Mouse (Mus musculus): Measurements from ENCODE around the gene Slc22a23. TPM values are rescaled to one million over a fixed set of nuclear protein-coding genes. Genes with fewer than 3 reads are reported as not detected.

Gene Slc22a23
- total RNA-seq, 2 experiments from 2014 or later: 96.1 to 177 TPM

DNA sequence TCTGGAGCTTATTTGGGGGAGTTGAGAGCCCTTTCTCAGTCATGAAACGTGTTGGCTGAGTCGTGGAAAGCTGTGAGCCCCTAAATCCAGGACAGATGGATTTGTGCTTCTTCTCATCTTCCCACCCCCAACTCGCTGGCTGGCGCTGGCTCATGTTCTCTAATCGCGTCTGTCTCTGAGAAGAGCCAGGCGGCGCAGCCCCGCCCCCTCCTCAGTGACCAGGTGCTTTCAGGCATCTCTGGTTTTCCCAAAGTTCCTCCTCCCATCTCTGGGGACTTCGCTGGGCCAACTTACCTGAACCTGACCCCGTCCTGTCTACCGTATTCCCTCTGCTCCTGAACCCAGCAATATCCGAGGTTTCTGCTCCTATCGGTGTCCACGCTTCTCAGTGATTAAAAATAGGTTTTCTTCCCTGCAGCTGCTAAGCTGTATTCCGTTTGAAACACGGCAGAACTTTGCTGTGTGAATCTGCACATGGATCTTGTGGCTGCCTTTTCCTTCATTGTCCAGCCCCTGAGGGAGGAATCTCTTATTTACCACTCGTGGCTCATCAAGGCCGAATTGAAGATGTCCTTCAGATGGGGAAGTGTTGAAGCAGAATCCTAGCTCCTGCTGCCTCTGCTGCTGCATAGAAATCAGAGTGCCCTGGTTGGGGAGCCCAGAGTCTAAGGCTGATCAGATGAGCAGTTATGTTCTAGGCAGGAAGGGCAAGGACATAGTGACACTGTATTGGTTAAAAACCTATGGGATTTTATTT, 194.5 kb downstream of the Slc22a23 start:
- ATAC-seq (replicated peaks; ENCODE audit: low FRiP score, poor library complexity, severe bottlenecking): no peak

DNA sequence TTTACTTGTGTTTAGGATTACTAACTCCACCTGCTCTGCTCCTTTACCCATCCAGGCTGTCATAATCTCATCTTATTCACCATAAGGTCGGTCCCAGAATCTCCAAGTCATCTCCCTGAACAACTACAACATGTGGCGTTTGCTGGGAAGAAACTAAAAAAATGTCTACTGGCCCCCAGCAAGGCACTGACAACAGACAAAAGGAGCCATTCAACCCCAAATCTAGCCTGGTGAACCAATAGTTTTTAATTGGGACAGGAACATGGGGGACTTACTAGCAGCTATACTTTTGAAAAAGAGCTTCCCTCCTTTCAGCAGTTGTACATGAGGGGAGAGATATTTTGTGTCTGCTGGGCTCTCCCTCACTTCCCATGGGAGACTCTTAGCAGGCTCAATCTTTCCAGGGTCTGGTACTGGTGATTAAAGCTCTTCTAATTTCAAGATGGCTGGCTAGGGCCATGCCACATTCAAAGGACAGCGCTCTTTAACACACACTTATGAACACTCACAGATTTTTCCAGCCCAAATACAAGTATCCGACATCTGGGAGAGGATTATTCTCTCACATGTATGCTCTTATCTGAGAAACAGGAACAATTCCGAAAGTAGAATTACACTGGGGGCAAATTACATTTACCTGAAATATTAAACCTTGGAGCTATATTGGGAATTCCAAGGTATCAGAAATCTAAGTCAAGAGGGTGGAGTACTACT, 195.4 kb downstream of the Slc22a23 start:
- ATAC-seq (replicated peaks; ENCODE audit: low FRiP score, poor library complexity, severe bottlenecking): no peak

DNA sequence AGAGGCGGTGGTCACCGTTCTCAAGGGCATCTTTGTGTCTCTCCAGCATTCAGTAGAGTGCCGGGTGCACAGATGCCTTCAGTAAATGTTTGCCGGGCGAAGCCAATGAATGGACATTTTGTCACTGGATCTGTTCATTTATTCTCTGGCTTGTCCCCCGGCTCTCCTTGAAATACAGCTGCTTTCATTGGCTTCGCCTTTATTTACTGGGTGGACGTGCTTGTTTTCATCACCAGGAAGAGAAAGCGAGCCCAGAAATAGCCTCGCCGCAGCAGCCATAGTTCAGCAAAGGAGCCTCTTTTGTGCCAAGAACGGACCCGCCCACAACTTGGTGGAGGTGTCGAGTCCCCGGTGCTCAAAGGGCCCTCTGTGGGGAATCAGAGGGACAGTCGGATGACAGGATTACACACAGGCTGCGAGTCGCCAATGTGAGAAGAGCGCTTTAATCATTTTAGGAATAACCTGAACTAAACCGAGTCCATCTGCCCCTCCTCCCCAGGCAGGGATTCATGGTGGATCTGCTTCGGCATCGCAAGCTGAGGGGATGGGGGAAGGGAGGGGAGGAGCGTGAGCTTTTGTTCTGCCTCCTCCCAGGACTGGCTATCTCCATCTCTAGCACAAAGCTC, 196.1 kb downstream of the Slc22a23 start:
- no peak for ATAC-seq (replicated peaks; ENCODE audit: low FRiP score, poor library complexity, severe bottlenecking)

DNA sequence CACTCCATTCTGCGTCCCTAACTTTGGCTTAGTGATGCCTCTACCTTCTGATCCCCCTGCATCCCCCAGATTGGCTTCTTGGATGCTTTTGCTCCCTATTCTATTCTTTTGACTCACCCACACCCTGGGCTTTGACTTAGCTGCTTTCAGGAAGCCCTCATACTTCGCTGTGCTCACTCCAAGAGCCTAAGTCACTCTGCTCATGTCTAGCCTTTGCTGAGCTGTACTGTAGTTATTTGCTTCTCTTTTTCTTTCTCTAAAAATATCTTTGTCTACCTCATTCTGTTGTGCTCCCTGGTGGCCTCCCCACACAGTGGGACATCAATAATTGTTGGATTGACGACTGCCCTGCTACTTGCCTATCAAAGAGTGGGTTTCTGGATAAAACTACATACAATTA, 196.8 kb downstream of the Slc22a23 start:
- no peak for ATAC-seq (replicated peaks; ENCODE audit: low FRiP score, poor library complexity, severe bottlenecking)

DNA sequence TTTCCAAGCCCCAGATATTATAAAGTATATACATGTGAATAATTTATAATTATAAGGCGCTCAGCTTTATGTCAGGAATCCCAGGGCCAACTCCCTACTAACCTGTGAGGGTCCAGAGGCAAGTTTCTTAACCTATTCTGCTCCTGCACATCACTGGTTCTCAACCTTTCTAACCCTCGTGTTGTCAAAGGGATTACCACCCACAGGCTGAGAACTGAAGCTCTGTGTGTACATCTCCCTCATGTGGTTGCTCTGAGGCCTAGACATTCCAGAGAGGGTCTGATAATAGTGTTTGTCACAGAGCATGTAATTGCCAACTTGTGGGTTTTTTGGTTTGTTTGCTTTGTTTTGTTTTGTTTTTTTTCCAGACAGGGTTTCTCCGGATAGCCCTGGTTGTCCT, 198.1 kb downstream of the Slc22a23 start:
- ATAC-seq (replicated peaks; ENCODE audit: low FRiP score, poor library complexity, severe bottlenecking): no peak

DNA sequence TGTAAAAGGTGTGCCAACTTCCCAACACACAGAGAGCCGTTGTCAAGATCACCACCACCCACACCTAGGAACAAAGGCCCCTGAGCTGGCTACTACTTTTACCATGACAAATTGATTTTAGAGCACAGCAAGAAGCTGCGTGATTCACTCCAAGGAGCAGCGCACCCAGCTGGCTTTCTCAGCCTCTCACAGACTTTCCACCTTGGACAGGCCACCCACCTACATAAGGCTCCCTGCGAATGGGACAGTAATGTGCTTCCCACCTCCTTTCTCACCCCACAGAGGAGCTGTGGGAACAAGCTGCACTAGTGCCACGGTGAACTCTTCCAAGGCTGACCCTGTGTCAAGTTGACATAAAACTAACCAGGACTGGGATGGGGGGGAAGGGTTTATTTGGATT, 201.6 kb downstream of the Slc22a23 start:
- ATAC-seq (replicated peaks; ENCODE audit: low FRiP score, poor library complexity, severe bottlenecking): no peak

DNA sequence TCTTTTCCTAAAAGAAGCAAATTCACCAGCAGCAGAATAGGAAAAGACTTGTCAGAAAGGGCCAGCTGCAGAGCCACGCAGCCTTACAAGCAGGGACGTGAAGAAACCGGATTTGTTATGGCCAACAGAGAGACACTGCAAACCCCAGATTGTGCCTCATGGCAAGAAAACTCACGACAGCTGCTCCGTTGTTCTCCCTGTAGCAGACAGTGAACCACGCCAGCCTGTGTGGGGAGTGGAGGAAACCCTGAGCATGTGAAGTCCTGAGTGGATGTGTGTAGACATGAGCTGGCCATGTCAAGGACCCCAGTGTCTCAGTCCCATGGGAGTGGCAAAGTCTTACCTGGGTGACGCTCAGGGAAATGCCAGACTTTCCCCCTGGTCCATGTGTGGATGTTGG, 208.4 kb downstream of the Slc22a23 start:
- no peak for ATAC-seq (replicated peaks; ENCODE audit: low FRiP score, poor library complexity, severe bottlenecking)

DNA sequence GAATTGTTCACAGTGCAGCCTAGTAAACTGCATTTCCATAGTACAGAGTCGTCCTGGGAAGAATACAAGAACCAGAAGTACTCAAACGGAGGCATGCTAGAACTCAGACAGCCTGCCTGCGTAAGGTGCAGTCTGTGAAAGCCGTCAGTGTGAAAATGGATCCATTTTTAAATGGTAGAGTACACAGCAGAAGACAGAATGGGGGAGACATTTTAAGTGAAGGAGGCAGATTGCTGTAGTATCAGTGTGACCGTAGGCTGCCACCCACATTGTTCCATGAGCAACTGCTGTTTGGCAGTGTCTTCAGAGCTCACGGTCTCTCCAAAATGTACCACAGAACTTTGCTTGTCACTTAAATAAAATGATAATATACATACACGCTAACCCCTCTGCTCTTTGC, 210.7 kb downstream of the Slc22a23 start:
- no peak for ATAC-seq (replicated peaks; ENCODE audit: low FRiP score, poor library complexity, severe bottlenecking)

DNA sequence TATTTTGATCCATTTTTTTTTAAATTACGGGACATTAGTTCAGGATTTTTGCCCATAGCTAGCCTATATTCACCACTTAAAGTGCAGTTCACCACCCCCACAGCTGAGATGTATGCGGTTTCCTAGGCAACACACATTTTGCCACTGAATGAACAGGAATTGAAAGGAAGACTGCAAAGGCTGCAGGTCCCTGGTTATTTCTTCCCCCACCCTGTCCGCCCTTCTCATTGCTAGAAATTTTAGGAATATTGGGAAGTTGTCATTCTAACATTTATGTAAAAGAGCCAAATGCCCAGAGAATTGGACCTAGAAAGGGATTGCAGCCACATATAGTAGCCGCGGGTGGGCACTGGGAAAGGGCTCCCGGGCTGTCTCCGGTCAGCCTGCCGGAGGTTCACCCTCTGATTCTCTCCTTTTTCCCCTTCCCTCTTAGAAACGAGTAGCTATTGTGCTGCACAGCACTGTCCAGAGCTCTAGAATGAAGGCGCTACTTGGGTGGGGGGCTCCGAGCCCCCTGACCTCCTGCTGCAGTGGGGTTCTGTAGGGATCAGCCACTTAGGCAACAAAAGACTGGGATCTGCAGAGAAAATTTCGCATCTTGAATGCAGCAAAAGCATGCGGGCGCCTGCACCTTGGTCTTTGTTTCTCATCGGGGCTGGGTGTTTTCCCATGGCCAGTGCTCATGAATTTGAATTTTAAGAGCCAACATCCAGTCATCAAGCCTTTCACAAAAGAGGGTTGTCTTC, 211.5 kb downstream of the Slc22a23 start:
- no peak for ATAC-seq (replicated peaks; ENCODE audit: low FRiP score, poor library complexity, severe bottlenecking)

DNA sequence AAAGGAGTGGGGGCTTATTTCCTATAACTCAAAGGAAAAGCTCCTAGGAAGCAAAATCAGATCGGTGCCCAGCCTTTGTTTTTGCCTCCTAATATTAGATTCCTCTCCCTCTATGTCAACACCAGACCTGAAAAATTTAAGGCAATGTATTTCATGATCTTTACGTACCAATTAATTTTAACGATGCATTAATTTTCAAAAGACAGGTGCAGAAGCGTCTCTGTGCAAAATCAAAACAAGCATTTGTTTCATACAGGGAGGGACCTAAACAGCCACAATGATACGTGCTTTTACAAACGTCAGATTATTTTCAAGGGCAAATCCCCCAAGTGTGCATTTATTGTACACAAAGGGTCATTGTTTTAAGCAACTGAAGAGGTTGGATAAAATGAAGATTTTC, 212.1 kb downstream of the Slc22a23 start:
- ATAC-seq (replicated peaks; ENCODE audit: low FRiP score, poor library complexity, severe bottlenecking): no peak

DNA sequence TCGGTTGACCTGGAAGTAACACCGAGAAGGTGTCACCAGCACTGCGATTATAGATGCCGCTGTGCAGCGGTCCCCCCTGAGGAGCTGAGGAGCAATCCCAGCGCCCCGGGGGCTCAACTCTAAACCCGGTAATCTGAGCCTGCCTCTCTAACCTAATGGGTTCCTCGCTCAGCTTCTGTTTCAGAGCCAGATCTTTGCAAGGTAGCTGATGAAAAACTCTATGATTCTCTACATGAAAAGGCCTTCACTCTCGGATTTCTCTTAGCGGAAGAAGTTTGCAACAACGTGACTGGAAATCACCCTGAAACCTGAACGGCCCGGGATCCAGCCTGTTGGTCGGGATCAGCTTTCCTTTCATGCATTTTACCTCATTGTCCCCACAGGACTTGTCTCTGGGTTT, 212.7 kb downstream of the Slc22a23 start:
- no peak for ATAC-seq (replicated peaks; ENCODE audit: low FRiP score, poor library complexity, severe bottlenecking)

DNA sequence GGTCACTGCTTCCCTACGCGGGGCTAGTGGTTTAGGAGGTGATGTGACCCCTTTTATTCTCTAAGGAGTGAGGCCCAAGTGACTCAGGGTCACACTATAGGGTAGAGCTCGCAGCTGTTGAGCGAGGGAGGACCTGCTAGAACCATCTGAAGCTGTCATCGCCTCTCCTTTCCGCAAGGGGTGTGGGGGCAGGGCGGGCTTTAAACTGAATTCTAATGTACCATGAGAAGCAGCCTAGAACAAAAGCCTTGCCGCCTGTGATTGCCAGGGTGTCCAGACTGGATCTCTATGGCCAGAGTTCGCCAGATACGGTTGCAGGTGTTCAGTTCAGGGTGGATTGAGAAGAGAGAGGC, 213.3 kb downstream of the Slc22a23 start:
- ATAC-seq (replicated peaks; ENCODE audit: low FRiP score, poor library complexity, severe bottlenecking): no peak

DNA sequence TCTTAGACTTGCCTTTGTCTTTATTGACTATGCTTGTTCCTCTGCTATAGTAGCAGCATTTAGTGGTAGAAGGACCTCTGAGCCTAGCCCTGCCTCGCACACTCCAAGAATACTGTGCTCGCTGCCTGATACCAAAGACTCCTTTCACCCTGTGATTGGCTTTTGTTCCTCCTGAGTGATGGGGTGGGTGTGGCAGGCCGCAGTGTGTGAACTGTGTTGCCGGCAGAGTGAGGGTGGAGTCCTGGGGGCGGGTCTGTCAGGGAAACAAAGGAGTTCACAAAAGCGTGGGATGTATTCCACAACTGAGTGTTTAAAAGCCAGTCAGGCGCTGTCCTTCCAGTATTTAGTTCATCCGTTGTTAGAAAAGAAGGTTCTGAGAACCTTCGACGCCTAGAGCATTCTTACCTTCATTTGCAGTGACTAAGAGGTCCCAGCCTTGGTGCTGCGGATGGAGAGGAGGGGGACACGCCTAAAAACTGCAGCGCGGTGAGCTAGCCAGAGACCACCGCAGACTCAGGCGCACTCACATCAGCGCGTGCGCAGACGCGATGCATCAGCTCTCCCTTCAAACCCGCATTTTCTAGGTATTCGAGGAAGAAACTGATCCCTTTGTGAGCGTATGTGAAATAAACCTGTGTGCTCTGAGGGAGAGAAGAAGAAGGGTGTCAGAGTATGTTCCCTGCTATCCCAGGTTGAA, 213.8 kb downstream of the Slc22a23 start:
- no peak for ATAC-seq (replicated peaks; ENCODE audit: low FRiP score, poor library complexity, severe bottlenecking)

DNA sequence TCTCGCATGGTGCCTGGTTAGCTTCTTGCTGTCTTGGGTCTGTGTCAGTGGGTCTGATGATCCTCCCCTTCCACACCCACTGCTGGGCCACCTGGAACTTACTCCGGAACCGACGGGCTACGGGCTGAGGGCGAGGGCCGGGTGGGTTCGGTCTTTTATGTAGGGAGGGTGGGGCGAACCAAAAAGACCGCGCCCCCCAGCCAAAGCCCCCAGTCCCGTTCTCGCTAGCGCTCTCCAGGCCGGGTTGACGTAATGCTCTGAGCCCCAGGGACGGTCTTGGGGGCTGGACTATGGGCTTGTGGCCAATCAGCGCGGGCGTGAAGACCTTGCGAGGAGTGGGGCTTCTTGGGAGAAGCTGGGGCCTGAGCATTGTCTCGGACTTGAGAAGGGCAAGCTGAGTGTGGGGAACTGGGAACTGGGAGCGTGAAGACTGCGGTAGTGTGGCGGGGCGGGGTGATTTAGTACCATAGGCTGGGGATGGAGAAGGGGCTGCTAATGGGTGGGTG, 214.7 kb downstream of the Slc22a23 start, which contains the start of gene Tubb2b:
Tubb2b (minus strand) TSS at position 241 of the 506 bp plus-strand sequence.
- ATAC-seq (replicated peaks; ENCODE audit: low FRiP score, poor library complexity, severe bottlenecking): no peak

DNA sequence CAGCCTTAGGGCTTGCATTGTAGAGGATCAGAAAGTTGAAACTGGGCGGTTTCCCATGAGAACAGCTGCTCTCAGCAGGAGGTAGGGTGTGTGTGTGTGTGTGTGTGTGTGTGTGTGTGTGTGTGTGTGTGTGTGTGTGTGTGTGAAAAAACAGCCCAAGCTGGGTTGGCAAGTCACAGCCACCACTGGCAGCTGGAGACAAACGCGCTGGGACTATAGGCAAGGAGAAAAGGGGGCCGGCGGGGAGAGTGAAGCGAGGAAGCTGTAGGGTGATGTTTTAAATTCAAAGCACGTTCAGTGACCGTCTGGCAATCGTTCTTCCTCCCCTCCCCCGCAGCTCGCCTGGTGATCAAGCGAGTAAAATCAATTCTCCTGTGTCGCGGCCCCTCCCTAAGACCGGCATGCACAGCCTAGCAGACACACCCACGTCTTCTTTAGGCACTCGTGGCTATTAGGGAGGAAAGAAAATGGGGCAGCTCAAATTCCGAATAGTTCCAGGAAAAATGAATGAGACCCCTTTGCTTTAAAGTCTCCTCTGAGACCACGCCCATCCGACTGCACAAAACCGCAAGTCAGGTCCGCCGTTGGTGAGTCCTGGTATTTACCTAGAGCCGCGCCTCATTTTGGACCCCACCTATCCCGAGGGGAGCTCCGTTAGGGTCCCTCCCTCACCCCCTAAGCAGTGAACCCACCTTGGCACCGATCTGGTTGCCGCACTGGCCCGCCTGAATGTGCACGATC, 215.3 kb downstream of the Slc22a23 start:
- no peak for ATAC-seq (replicated peaks; ENCODE audit: low FRiP score, poor library complexity, severe bottlenecking)

Measured in erythroblast, adult 5-6 weeks (primary cell).